Mouse (Mus musculus): ENCODE measurements at regions not wholly inside any gene's neighbourhood (a gene's known extent, or its start where the extent isn't known, plus 50 kb on each side); places are given as distances from the start of the nearest gene placed in this dataset.

- DNase-seq (ENCODE audit: low read depth, low spot score): no peak
Observed at GRCm38 (mm10) chr9:100404426-100404825, 82.2 kb downstream of the Il20rb start.

GRCm38 (mm10) chr9:100400366-100400765, 86.2 kb downstream of the Il20rb start:
- peak; percentile 74 for DNase-seq (ENCODE audit: low read depth, low spot score)

- no peak for DNase-seq (ENCODE audit: low read depth, low spot score)
Observed at GRCm38 (mm10) chr9:100396340-100396910, 90.2 kb downstream of the Il20rb start.

- DNase-seq (ENCODE audit: low read depth, low spot score): peak; percentile 81
Observed at GRCm38 (mm10) chr9:100395711-100396110, 90.9 kb downstream of the Il20rb start.

GRCm38 (mm10) chr9:100394632-100395031, 92.0 kb downstream of the Il20rb start:
- no peak for DNase-seq (ENCODE audit: low read depth, low spot score)

GRCm38 (mm10) chr9:100394166-100394565, 92.4 kb downstream of the Il20rb start:
- no peak for DNase-seq (ENCODE audit: low read depth, low spot score)

- DNase-seq (ENCODE audit: low read depth, low spot score): peak; percentile 35
Observed at GRCm38 (mm10) chr9:100392262-100392661, 94.3 kb downstream of the Il20rb start.

- DNase-seq (ENCODE audit: low read depth, low spot score): no peak
Observed at GRCm38 (mm10) chr9:100391566-100392213, 94.9 kb downstream of the Il20rb start.

GRCm38 (mm10) chr9:100388393-100388792, 98.2 kb downstream of the Il20rb start:
- DNase-seq (ENCODE audit: low read depth, low spot score): no peak

- peak; percentile 50 for DNase-seq (ENCODE audit: low read depth, low spot score)
Observed at GRCm38 (mm10) chr9:100387171-100387685, 99.4 kb downstream of the Il20rb start.

GRCm38 (mm10) chr9:100382492-100382891, 104.1 kb downstream of the Il20rb start:
- DNase-seq (ENCODE audit: low read depth, low spot score): peak; percentile 79

- DNase-seq (ENCODE audit: low read depth, low spot score): no peak
Observed at GRCm38 (mm10) chr9:100369921-100370320, 116.7 kb downstream of the Il20rb start.

GRCm38 (mm10) chr9:100366816-100367215, 119.8 kb downstream of the Il20rb start:
- no peak for DNase-seq (ENCODE audit: low read depth, low spot score)

GRCm38 (mm10) chr9:100359934-100360716, 126.5 kb downstream of the Il20rb start:
- DNase-seq (ENCODE audit: low read depth, low spot score): no peak

GRCm38 (mm10) chr9:100357553-100357952, 129.0 kb downstream of the Il20rb start:
- DNase-seq (ENCODE audit: low read depth, low spot score): no peak

GRCm38 (mm10) chr9:100340796-100341195, 145.8 kb downstream of the Il20rb start:
- no peak for DNase-seq (ENCODE audit: low read depth, low spot score)

- DNase-seq (ENCODE audit: low read depth, low spot score): no peak
Observed at GRCm38 (mm10) chr9:100307765-100308164, 178.8 kb downstream of the Il20rb start.

- DNase-seq (ENCODE audit: low read depth, low spot score): no peak
Observed at GRCm38 (mm10) chr9:100307364-100307763, 179.2 kb downstream of the Il20rb start.

GRCm38 (mm10) chr9:100303762-100304161, 182.8 kb downstream of the Il20rb start:
- no peak for DNase-seq (ENCODE audit: low read depth, low spot score)

- no peak for DNase-seq (ENCODE audit: low read depth, low spot score)
Observed at GRCm38 (mm10) chr9:100301613-100302012, 185.0 kb downstream of the Il20rb start.

- DNase-seq (ENCODE audit: low read depth, low spot score): no peak
Observed at GRCm38 (mm10) chr9:100277361-100277760, 209.2 kb downstream of the Il20rb start.
